Mouse (Mus musculus): ENCODE measurements around the gene Smco3. TPM values are rescaled to one million over a fixed set of nuclear protein-coding genes. Genes with fewer than 3 reads are reported as not detected.

Gene Smco3
- polyA plus RNA-seq, 1 experiment from 2014 or later, result not detected

- whole genome bisulfite sequencing, result 66% methylated on average over 5 of the region's 5 CpGs
- no peaks in the 10 kb centered on the region for H3K27me3 ChIP-seq (ENCODE audit: control insufficient read depth, insufficient read depth, low read length)
- no peak overlapping the region for H3K9ac ChIP-seq (ENCODE audit: low read length)
- H3K4me3 ChIP-seq (ENCODE audit: low read length), result no peak overlapping the region
- H3K36me3 ChIP-seq (ENCODE audit: control insufficient read depth, insufficient read depth), result no peaks in the 10 kb centered on the region
- no peak overlapping the region for H3K4me2 ChIP-seq (ENCODE audit: low read depth, low read length)
- ATAC-seq (replicated peaks; ENCODE audit: extremely low read depth, insufficient read depth, low FRiP score), result no peak
- H3K4me1 ChIP-seq (ENCODE audit: control insufficient read depth, insufficient read depth, low read length), result peaks cover 4% of the 10 kb centered on the region
- H3K9me3 ChIP-seq (replicated peaks; ENCODE audit: control insufficient read depth, low read length), result no peaks in the 10 kb centered on the region
- no peak overlapping the region for H3K27ac ChIP-seq (ENCODE audit: low read length)
These were observed 3.5 kb downstream of the Smco3 start for GRCm38 (mm10) chr6:136831712-136832111.

- peaks cover 4% of the 10 kb centered on the region for H3K4me1 ChIP-seq (ENCODE audit: control insufficient read depth, insufficient read depth, low read length)
- H3K36me3 ChIP-seq (ENCODE audit: control insufficient read depth, insufficient read depth), result peaks cover 17% of the 10 kb centered on the region
- H3K27me3 ChIP-seq (ENCODE audit: control insufficient read depth, insufficient read depth, low read length), result no peaks in the 10 kb centered on the region
- H3K4me2 ChIP-seq (ENCODE audit: low read depth, low read length), result peak overlapping the region; percentile 83
- no peak for ATAC-seq (replicated peaks; ENCODE audit: extremely low read depth, insufficient read depth, low FRiP score)
- H3K9me3 ChIP-seq (replicated peaks; ENCODE audit: control insufficient read depth, low read length), result no peaks in the 10 kb centered on the region
- WGBS, result 29% methylated on average over 4 of the region's 4 CpGs
- peak overlapping the region; percentile 86 for H3K27ac ChIP-seq (ENCODE audit: low read length)
- peak overlapping the region; percentile 68 for H3K9ac ChIP-seq (ENCODE audit: low read length)
- peak overlapping the region; percentile 65 for H3K4me3 ChIP-seq (ENCODE audit: low read length)
These were observed 6.6 kb downstream of the Smco3 start for GRCm38 (mm10) chr6:136828681-136829080.

- Histone ChIP-seq H3K9ac (ENCODE audit: low read length) (peak within 1 kb of the TSS; percentile 100), H3K27me3 (ENCODE audit: control insufficient read depth, insufficient read depth, low read length) (no peaks in the 10 kb centered on the region), H3K36me3 (ENCODE audit: control insufficient read depth, insufficient read depth) (peaks cover 18% of the 10 kb centered on the region), H3K4me1 (ENCODE audit: control insufficient read depth, insufficient read depth, low read length) (peaks cover 4% of the 10 kb centered on the region), H3K9me3 (replicated peaks; ENCODE audit: control insufficient read depth, low read length) (no peaks in the 10 kb centered on the region), H3K4me3 (ENCODE audit: low read length) (peak within 1 kb of the TSS; percentile 100), H3K4me2 (ENCODE audit: low read depth, low read length) (peak within 1 kb of the TSS; percentile 91), H3K27ac (ENCODE audit: low read length) (peak within 1 kb of the TSS; percentile 86)
- ATAC-seq (replicated peaks; ENCODE audit: extremely low read depth, insufficient read depth, low FRiP score), result peak; percentile 100
- WGBS, result under 1% methylated on average over 45 of the region's 45 CpGs
These were observed 7.2 kb downstream of the Smco3 start, which contains the start of gene Wbp11 for GRCm38 (mm10) chr6:136827881-136828561. Wbp11 (minus strand) TSS chr6:136828233.

- peak within 1 kb of the TSS; percentile 100 for H3K9ac ChIP-seq (ENCODE audit: low read length)
- under 1% methylated on average over 34 of the region's 34 CpGs for WGBS
- ATAC-seq (replicated peaks; ENCODE audit: extremely low read depth, insufficient read depth, low FRiP score), result 0 out of 2 replicates have a peak, but pooled peaks have one; percentile 2
These were observed 7.8 kb downstream of the Smco3 start, which contains the start of gene BC049715 for GRCm38 (mm10) chr6:136827516-136827880. BC049715 (plus strand) TSS chr6:136827626.

GRCm38 (mm10) chr6:136827116-136827515 is 8.1 kb downstream of the Smco3 start:
- Histone ChIP-seq H3K27ac (ENCODE audit: low read length) (no peak overlapping the region; the same call in 1 of the 2 replicates), H3K4me1 (ENCODE audit: control insufficient read depth, insufficient read depth, low read length) (peaks cover 4% of the 10 kb centered on the region), H3K36me3 (ENCODE audit: control insufficient read depth, insufficient read depth) (peaks cover 25% of the 10 kb centered on the region), H3K4me3 (ENCODE audit: low read length) (peak overlapping the region; percentile 100), H3K9me3 (replicated peaks; ENCODE audit: control insufficient read depth, low read length) (no peaks in the 10 kb centered on the region), H3K4me2 (ENCODE audit: low read depth, low read length) (peak overlapping the region; percentile 91), H3K27me3 (ENCODE audit: control insufficient read depth, insufficient read depth, low read length) (no peaks in the 10 kb centered on the region), H3K9ac (ENCODE audit: low read length) (peak overlapping the region; percentile 100)
- WGBS, result 11% methylated on average over 7 of the region's 7 CpGs
- no peak for ATAC-seq (replicated peaks; ENCODE audit: extremely low read depth, insufficient read depth, low FRiP score)

More at GRCm38 (mm10) chr6:136827516-136827880, 7.8 kb downstream of the Smco3 start, which contains the start of gene BC049715:
- Histone ChIP-seq H3K4me1 (ENCODE audit: control insufficient read depth, insufficient read depth, low read length) (peaks cover 4% of the 10 kb centered on the region), H3K9me3 (replicated peaks; ENCODE audit: control insufficient read depth, low read length) (no peaks in the 10 kb centered on the region), H3K27ac (ENCODE audit: low read length) (peak within 1 kb of the TSS; percentile 86), H3K36me3 (ENCODE audit: control insufficient read depth, insufficient read depth) (peaks cover 23% of the 10 kb centered on the region), H3K4me3 (ENCODE audit: low read length) (peak within 1 kb of the TSS; percentile 100), H3K27me3 (ENCODE audit: control insufficient read depth, insufficient read depth, low read length) (no peaks in the 10 kb centered on the region), H3K4me2 (ENCODE audit: low read depth, low read length) (peak within 1 kb of the TSS; percentile 91)

- peaks cover 10% of the 10 kb centered on the region for H3K4me1 ChIP-seq (ENCODE audit: control insufficient read depth, insufficient read depth, low read length)
- H3K27ac ChIP-seq (ENCODE audit: low read length), result no peak overlapping the region
- no peak overlapping the region for H3K9ac ChIP-seq (ENCODE audit: low read length)
- H3K4me3 ChIP-seq (ENCODE audit: low read length), result no peak overlapping the region
- no peaks in the 10 kb centered on the region for H3K27me3 ChIP-seq (ENCODE audit: control insufficient read depth, insufficient read depth, low read length)
- no peak overlapping the region for H3K4me2 ChIP-seq (ENCODE audit: low read depth, low read length)
- peaks cover 45% of the 10 kb centered on the region for H3K36me3 ChIP-seq (ENCODE audit: control insufficient read depth, insufficient read depth)
- 89% methylated on average over 8 of the region's 8 CpGs for WGBS
- no peaks in the 10 kb centered on the region for H3K9me3 ChIP-seq (replicated peaks; ENCODE audit: control insufficient read depth, low read length)
- no peak for ATAC-seq (replicated peaks; ENCODE audit: extremely low read depth, insufficient read depth, low FRiP score)
These were observed 10.3 kb downstream of the Smco3 start for GRCm38 (mm10) chr6:136824987-136825386.

- no peak overlapping the region for H3K4me3 ChIP-seq (ENCODE audit: low read length)
- H3K36me3 ChIP-seq (ENCODE audit: control insufficient read depth, insufficient read depth), result peaks cover 73% of the 10 kb centered on the region
- no peak overlapping the region for H3K27ac ChIP-seq (ENCODE audit: low read length)
- no peak overlapping the region for H3K4me2 ChIP-seq (ENCODE audit: low read depth, low read length)
- H3K27me3 ChIP-seq (ENCODE audit: control insufficient read depth, insufficient read depth, low read length), result no peaks in the 10 kb centered on the region
- H3K9ac ChIP-seq (ENCODE audit: low read length), result no peak overlapping the region
- ATAC-seq (replicated peaks; ENCODE audit: extremely low read depth, insufficient read depth, low FRiP score), result no peak
- peaks cover 5% of the 10 kb centered on the region for H3K4me1 ChIP-seq (ENCODE audit: control insufficient read depth, insufficient read depth, low read length)
- no peaks in the 10 kb centered on the region for H3K9me3 ChIP-seq (replicated peaks; ENCODE audit: control insufficient read depth, low read length)
- WGBS, result 83% methylated on average over 18 of the region's 18 CpGs
These were observed 14.2 kb downstream of the Smco3 start for GRCm38 (mm10) chr6:136821086-136821485.

- peaks cover 75% of the 10 kb centered on the region for H3K36me3 ChIP-seq (ENCODE audit: control insufficient read depth, insufficient read depth)
- H3K27ac ChIP-seq (ENCODE audit: low read length), result no peak overlapping the region
- H3K4me1 ChIP-seq (ENCODE audit: control insufficient read depth, insufficient read depth, low read length), result peaks cover 5% of the 10 kb centered on the region
- no peaks in the 10 kb centered on the region for H3K9me3 ChIP-seq (replicated peaks; ENCODE audit: control insufficient read depth, low read length)
- ATAC-seq (replicated peaks; ENCODE audit: extremely low read depth, insufficient read depth, low FRiP score), result peak; percentile 28
- H3K4me3 ChIP-seq (ENCODE audit: low read length), result no peak overlapping the region
- no peak overlapping the region for H3K4me2 ChIP-seq (ENCODE audit: low read depth, low read length)
- H3K27me3 ChIP-seq (ENCODE audit: control insufficient read depth, insufficient read depth, low read length), result no peaks in the 10 kb centered on the region
- H3K9ac ChIP-seq (ENCODE audit: low read length), result no peak overlapping the region
- WGBS, result 74% methylated on average over 21 of the region's 21 CpGs
These were observed 14.9 kb downstream of the Smco3 start for GRCm38 (mm10) chr6:136820381-136820780.

GRCm38 (mm10) chr6:136817549-136817948 is 17.7 kb downstream of the Smco3 start:
- Histone ChIP-seq H3K36me3 (ENCODE audit: control insufficient read depth, insufficient read depth) (peaks cover 75% of the 10 kb centered on the region), H3K27ac (ENCODE audit: low read length) (no peak overlapping the region), H3K9me3 (replicated peaks; ENCODE audit: control insufficient read depth, low read length) (no peaks in the 10 kb centered on the region), H3K9ac (ENCODE audit: low read length) (no peak overlapping the region), H3K27me3 (ENCODE audit: control insufficient read depth, insufficient read depth, low read length) (no peaks in the 10 kb centered on the region), H3K4me2 (ENCODE audit: low read depth, low read length) (no peak overlapping the region), H3K4me3 (ENCODE audit: low read length) (no peak overlapping the region), H3K4me1 (ENCODE audit: control insufficient read depth, insufficient read depth, low read length) (peaks cover 5% of the 10 kb centered on the region)
- WGBS, result 87% methylated on average over 3 of the region's 3 CpGs
- no peak for ATAC-seq (replicated peaks; ENCODE audit: extremely low read depth, insufficient read depth, low FRiP score)

Data from heart, embryonic 16.5 days (tissue).